Mouse (Mus musculus) heart, postnatal 0 days (tissue): ENCODE results near the gene Cyp11a1. TPM values are rescaled to one million over a fixed set of nuclear protein-coding genes. Genes with fewer than 3 reads are reported as not detected.

Source experiments
- ATAC-seq: fragments of 200-750 bp; cut with Nextera tagmentation; 2 replicates; pipeline ENCODE4 v1.8.0; 2017; ENCODE audit warnings: low read depth, moderate number of reproducible peaks, moderate library complexity; ENCODE audit not compliant: insufficient read depth
- DNase-seq: peaks from one replicate; pipeline ENCODE4 v3.0.0-alpha.2; 2016; ENCODE audit warnings: low spot score
- H3K27ac ChIP-seq: fragments of 300-500 bp; sonication (generic); 2 replicates; pipeline ENCODE4 v1.5.1; 2014; ENCODE audit warnings: low read depth, mild to moderate bottlenecking
- H3K27me3 ChIP-seq: fragments of 300-500 bp; sonication (generic); 2 replicates; pipeline ENCODE4 v1.6.1; 2014; ENCODE audit warnings: low read length, mixed read lengths; ENCODE audit not compliant: control insufficient read depth, insufficient read depth
- H3K36me3 ChIP-seq: fragments of 300-500 bp; sonication (generic); replicated peaks from 2 replicates; pipeline ENCODE4 v1.6.1; 2014; ENCODE audit warnings: low read length, mixed read lengths; ENCODE audit not compliant: control insufficient read depth, insufficient read depth
- H3K4me1 ChIP-seq: fragments of 300-500 bp; sonication (generic); 2 replicates; pipeline ENCODE4 v1.6.1; 2014; ENCODE audit warnings: antibody characterized with exemption; ENCODE audit not compliant: control insufficient read depth, insufficient read depth
- H3K4me2 ChIP-seq: fragments of 300-500 bp; sonication (generic); 2 replicates; pipeline ENCODE4 v1.6.1; 2014; ENCODE audit warnings: low read depth, mild to moderate bottlenecking, low read length, moderate library complexity
- H3K4me3 ChIP-seq: fragments of 300-500 bp; sonication (generic); 2 replicates; pipeline ENCODE4 v1.5.1; 2014; ENCODE audit warnings: low read depth, low read length
- H3K9ac ChIP-seq: fragments of 300-500 bp; sonication (generic); replicated peaks from 2 replicates; pipeline ENCODE4 v1.6.1; 2014; ENCODE audit warnings: low read depth, low read length, mixed read lengths
- H3K9me3 ChIP-seq: fragments of 300-500 bp; sonication (generic); replicated peaks from 2 replicates; pipeline ENCODE4 v1.6.1; 2016; ENCODE audit warnings: low read length; ENCODE audit not compliant: control insufficient read depth
- CTCF ChIP-seq: IDR thresholded peaks from 2 replicates; pipeline ENCODE4 v1.5.1; 2016; ENCODE audit warnings: antibody characterized with exemption, control low read depth, low read depth
- EP300 ChIP-seq: IDR thresholded peaks from 2 replicates; pipeline ENCODE4 v1.6.1; 2016; ENCODE audit warnings: antibody characterized with exemption, low read depth
- WGBS: fragments of 180-500 bp; shearing (Covaris S2); extraction: QIAGEN DNeasy Blood & Tissue Kit; methylation state at CpG from one replicate; pipeline ENCODE4 v1.1.7; 2014; 5-methylcytosine and 5-hydroxymethylcytosine counted together
- polyA plus RNA-seq: library from polyadenylated mRNA; unstranded; fragments of >200 nt; fragmentation: Nextera tagmentation; extraction: Ambion mirVana; gene quantifications from 2 replicates; pipeline ENCODE4 v1.2.1, GENCODE M21; 2015
- total RNA-seq: library from RNA; depleted of rRNA; stranded (reverse); fragments of >200 nt; gene quantifications from 2 replicates; pipeline ENCODE4 v1.2.3, GENCODE M21; 2014; ENCODE audit warnings: low replicate concordance

Gene Cyp11a1
- total and polyA plus RNA-seq, 2 experiments from 2014 or later: 0.90 to 2.3 TPM

- H3K9me3 ChIP-seq: no peaks in the 10 kb centered on the region
- no peak for TF ChIP-seq EP300
- TF ChIP-seq CTCF: no peak
- no peaks in the 10 kb centered on the region for H3K36me3 ChIP-seq
- H3K4me1 ChIP-seq: no peaks in the 10 kb centered on the region; the same call in 1 of the 2 replicates
- DNase-seq: no peak
- H3K27me3 ChIP-seq: peaks cover 15% of the 10 kb centered on the region
- no peak overlapping the region for H3K27ac ChIP-seq
- H3K4me2 ChIP-seq: no peak overlapping the region
- H3K4me3 ChIP-seq: no peak overlapping the region
- 0 out of 2 replicates have a peak, but pooled peaks have one; percentile 30 for ATAC-seq
- 36% methylated on average over 10 of the region's 10 CpGs for WGBS
- H3K9ac ChIP-seq: no peak overlapping the region
Measured at GRCm38 (mm10) chr9:58042391-58042790, 36.2 kb downstream of the Cyp11a1 start.

GRCm38 (mm10) chr9:58043496-58044017 lies 37.3 kb downstream of the Cyp11a1 start:
- DNase-seq (no peak), ATAC-seq (no peak)
- H3K4me3 ChIP-seq: no peak overlapping the region
- WGBS: 84% methylated on average over 10 of the region's 10 CpGs
- 0 out of 2 replicates have a peak, but pooled peaks cover 6% of the 10 kb centered on the region for H3K27me3 ChIP-seq
- H3K9ac ChIP-seq: no peak overlapping the region
- peaks cover 5% of the 10 kb centered on the region for H3K4me1 ChIP-seq
- no peaks in the 10 kb centered on the region for H3K36me3 ChIP-seq
- TF ChIP-seq EP300 (no peak), CTCF (no peak)
- H3K9me3 ChIP-seq: no peaks in the 10 kb centered on the region
- no peak overlapping the region for H3K27ac ChIP-seq
- no peak overlapping the region for H3K4me2 ChIP-seq

- H3K27me3 ChIP-seq: 0 out of 2 replicates have a peak, but pooled peaks cover 6% of the 10 kb centered on the region
- 47% methylated on average over 10 of the region's 10 CpGs for WGBS
- no peak for ATAC-seq
- H3K4me2 ChIP-seq: no peak overlapping the region
- peaks cover 6% of the 10 kb centered on the region for H3K4me1 ChIP-seq
- no peak overlapping the region for H3K4me3 ChIP-seq
- DNase-seq: no peak
- H3K9ac ChIP-seq: no peak overlapping the region
- no peak overlapping the region for H3K27ac ChIP-seq
- TF ChIP-seq EP300 (no peak), CTCF (no peak)
- H3K9me3 ChIP-seq: no peaks in the 10 kb centered on the region
- H3K36me3 ChIP-seq: no peaks in the 10 kb centered on the region
Measured at GRCm38 (mm10) chr9:58044828-58045227, 38.6 kb downstream of the Cyp11a1 start.

GRCm38 (mm10) chr9:58045646-58046045 lies 39.4 kb downstream of the Cyp11a1 start:
- TF ChIP-seq CTCF: no peak
- no peak for TF ChIP-seq EP300
- ATAC-seq: no peak
- Histone ChIP-seq H3K9ac (no peak overlapping the region), H3K4me3 (no peak overlapping the region), H3K27ac (no peak overlapping the region), H3K9me3 (no peaks in the 10 kb centered on the region), H3K36me3 (no peaks in the 10 kb centered on the region), H3K4me2 (no peak overlapping the region), H3K27me3 (peaks cover 11% of the 10 kb centered on the region; the same call in 1 of the 2 replicates), H3K4me1 (peaks cover 6% of the 10 kb centered on the region)
- 38% methylated on average over 4 of the region's 4 CpGs for WGBS
- DNase-seq: no peak

GRCm38 (mm10) chr9:58047061-58047460 lies 40.9 kb downstream of the Cyp11a1 start:
- no peak for ATAC-seq
- H3K9me3 ChIP-seq: no peaks in the 10 kb centered on the region
- 44% methylated on average over 10 of the region's 10 CpGs for WGBS
- H3K4me3 ChIP-seq: no peak overlapping the region
- DNase-seq: no peak
- H3K27ac ChIP-seq: no peak overlapping the region
- H3K4me1 ChIP-seq: peaks cover 6% of the 10 kb centered on the region
- no peak overlapping the region for H3K9ac ChIP-seq
- no peak overlapping the region for H3K4me2 ChIP-seq
- H3K27me3 ChIP-seq: peaks cover 14% of the 10 kb centered on the region; the same call in 1 of the 2 replicates
- no peaks in the 10 kb centered on the region for H3K36me3 ChIP-seq
- no peak for TF ChIP-seq EP300
- no peak for TF ChIP-seq CTCF

GRCm38 (mm10) chr9:58048621-58049020 lies 42.4 kb downstream of the Cyp11a1 start:
- H3K36me3 ChIP-seq: no peaks in the 10 kb centered on the region
- H3K4me3 ChIP-seq: no peak overlapping the region
- H3K4me2 ChIP-seq: no peak overlapping the region
- ATAC-seq: no peak
- peaks cover 11% of the 10 kb centered on the region; the same call in 1 of the 2 replicates for H3K27me3 ChIP-seq
- no peak overlapping the region for H3K27ac ChIP-seq
- TF ChIP-seq CTCF (no peak), EP300 (no peak)
- H3K4me1 ChIP-seq: peaks cover 6% of the 10 kb centered on the region
- WGBS: 14% methylated on average over 6 of the region's 6 CpGs
- no peaks in the 10 kb centered on the region for H3K9me3 ChIP-seq
- no peak for DNase-seq
- no peak overlapping the region for H3K9ac ChIP-seq
